Mouse (Mus musculus) brain, embryonic 14.5 days (tissue): ENCODE data around the gene Dnase1l2. TPM values are rescaled to one million over a fixed set of nuclear protein-coding genes. Genes with fewer than 3 reads are reported as not detected.

Experiments
- DNase-seq: peaks from one replicate; pipeline ENCODE4 v3.0.0-alpha.2; 2011; ENCODE audit warnings: low read depth
- CTCF ChIP-seq: fragments of 200-500 bp; IDR thresholded peaks from 2 replicates; pipeline ENCODE4 v1.5.1; 2012; ENCODE audit warnings: inconsistent platforms, mild to moderate bottlenecking, moderate library complexity, borderline replicate concordance; ENCODE audit not compliant: insufficient read depth, insufficient read length; ENCODE audit errors: extremely low read depth
- POLR2A ChIP-seq: fragments of 200-500 bp; IDR thresholded peaks from 2 replicates; pipeline ENCODE4 v1.6.1; 2012; ENCODE audit warnings: mild to moderate bottlenecking, inconsistent platforms, borderline replicate concordance; ENCODE audit not compliant: poor library complexity, insufficient read depth, insufficient read length, severe bottlenecking; ENCODE audit errors: extremely low read depth
- polyA plus RNA-seq: library from polyadenylated mRNA; depleted of rRNA; stranded (reverse); fragments of >200 nt; gene quantifications from 2 replicates; pipeline ENCODE4 v1.2.3, GENCODE M21; 2012; rRNA removed

Dnase1l2 gene
- polyA plus RNA-seq, result 27.1 and 34.3 TPM in 2 replicates

DNA sequence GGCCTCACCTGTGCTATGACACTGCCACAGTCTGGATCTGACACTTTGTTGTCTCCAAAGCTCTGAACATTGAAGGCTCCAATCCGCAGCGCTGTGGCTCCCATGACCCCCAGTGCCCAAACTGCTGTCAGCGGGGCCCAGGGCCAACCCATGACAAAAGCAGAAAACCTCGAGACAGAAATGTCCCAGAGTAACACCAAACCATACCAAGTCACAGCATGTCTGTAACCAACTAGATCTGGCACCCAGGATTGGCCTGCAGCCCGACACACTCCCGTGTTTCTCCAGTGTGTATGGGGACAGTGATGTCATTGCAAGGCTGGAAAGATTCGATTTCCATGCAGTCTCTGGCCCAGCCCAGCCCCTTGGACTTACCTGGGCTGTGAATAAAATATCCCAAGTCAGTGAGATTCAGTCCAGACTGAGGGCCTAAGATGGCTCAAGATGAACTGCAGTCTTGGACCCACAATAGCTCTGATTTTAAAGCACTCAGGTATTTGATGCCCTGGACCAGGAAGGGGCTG, at the start of gene Dnase1l2:
Gene Dnase1l2 (minus strand): TSS at position 474 of the 524 bp plus-strand sequence.
- no peak for TF ChIP-seq CTCF
- TF ChIP-seq POLR2A, result no peak
- no peak for DNase-seq

DNA sequence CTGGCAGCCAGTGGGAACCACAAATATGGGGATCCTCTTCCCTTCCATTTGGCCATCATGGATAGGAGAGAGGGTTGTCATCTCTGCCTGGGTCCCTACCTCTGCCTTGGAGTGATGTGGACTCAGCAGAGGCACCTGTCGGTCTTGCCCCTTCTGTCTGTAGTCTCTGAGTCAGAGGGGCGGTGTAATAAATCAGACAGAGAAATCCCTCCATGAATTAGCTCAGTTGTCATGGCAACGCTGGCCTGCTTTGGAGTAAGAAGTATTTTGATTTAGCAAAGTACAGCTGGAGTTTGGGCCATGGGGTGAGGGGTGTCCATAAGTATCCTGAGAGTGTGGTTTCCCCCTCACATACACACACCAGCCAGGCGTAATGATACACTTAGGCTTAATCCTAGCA, 47.5 kb upstream of the Dnase1l2 start:
- peak; percentile 65 for DNase-seq
- no peak for TF ChIP-seq CTCF
- TF ChIP-seq POLR2A, result no peak

DNA sequence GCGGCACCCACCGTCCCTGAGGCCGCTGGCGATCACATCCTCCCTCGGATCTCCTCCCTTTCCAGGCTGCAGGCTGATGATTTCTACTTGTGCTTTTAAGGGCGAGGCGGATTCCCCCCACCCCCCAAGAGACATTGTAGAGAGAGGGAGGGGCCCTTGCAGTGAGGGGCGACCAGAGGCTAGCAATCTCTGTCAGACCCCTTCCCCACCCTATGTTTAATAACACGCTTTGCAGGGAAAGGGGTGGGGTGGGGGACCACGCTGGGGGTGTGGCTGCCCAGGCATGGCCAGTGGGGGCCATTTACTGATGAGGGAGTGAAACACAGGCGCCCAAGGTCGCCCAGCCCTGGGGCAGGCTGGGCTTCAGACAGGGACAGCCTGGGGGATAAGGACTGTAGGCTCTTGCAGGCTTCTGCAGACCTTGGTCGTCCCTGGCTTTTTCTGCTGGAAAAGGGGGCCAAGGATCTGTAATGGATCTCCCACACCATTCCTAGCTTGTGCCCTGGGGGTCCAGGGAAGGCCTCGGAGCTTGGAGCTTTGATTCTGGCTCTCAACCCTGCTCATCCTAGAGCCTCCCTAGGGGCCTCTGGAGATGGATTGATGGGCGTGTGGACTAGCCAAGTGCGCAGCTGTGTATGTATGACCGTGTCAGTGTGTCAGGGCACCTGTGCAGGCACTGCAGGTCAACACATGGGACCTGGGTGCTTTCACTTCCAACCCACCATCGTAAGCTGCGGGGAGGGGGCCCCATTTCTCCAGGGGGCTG, 46.5 kb upstream of the Dnase1l2 start:
- no peak for DNase-seq
- TF ChIP-seq POLR2A (0 out of 2 replicates have a peak, but pooled peaks have one; percentile 5), CTCF (no peak)

DNA sequence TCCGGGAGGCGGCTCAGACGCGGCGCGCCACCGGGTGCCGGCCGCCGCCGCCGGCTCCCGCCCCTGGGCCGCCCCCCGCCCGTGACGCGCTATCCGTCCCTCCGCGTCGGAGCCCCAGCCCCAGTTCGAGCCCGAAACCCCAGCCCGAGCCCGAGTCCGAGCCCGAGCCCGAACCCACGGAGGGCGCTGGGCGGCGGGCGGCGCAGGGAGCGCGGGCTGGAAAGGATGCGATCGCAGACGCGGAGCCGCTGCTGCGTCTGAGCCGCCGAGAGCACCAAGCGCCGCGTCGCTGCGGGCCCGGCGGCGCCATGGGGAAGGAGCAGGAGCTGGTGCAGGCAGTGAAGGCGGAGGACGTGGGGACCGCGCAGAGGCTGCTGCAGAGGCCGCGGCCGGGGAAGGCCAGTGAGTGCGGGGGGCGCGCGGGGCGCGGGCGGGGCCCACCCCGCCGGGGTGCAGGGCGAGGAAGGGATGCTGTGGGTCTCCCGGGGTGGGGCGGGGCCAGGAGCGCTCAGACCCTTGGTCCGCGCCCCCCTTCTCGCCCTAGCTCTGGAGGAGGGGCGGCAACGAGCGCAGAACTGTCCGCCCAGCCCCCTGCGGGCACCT, 45.9 kb upstream of the Dnase1l2 start:
- no peak for TF ChIP-seq CTCF
- 0 out of 2 replicates have a peak, but pooled peaks have one; percentile 20 for TF ChIP-seq POLR2A
- DNase-seq, result peak; percentile 72

DNA sequence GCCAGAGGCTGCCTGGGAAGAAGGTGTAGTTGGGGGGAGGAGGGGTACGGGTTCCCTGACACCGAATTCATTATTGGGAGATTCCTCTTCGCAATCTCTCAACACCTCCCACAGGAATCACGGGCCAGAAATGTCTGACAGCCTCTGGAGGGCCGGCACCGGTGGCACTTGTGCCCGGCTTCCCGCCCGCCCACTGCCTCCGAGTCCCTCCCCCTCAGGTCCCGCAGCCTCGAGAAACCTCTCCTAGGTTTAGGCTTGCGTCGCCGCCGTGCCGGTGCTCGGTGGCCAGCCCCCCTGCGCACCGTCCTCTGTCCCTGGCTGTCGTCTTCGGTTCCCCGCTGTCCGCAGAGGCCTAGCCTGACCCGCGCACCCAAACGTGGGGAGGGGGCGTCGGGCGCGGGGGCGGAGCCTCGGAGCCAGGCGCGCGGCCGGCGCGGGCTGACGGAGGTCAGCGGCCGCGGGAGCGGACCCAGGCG, 45.3 kb upstream of the Dnase1l2 start, which contains the start of gene Caskin1:
Gene Caskin1 (plus strand): TSS at position 416 of the 476 bp plus-strand sequence.
- TF ChIP-seq CTCF (no peak), POLR2A (peak; percentile 49)
- DNase-seq, result peak; percentile 66

DNA sequence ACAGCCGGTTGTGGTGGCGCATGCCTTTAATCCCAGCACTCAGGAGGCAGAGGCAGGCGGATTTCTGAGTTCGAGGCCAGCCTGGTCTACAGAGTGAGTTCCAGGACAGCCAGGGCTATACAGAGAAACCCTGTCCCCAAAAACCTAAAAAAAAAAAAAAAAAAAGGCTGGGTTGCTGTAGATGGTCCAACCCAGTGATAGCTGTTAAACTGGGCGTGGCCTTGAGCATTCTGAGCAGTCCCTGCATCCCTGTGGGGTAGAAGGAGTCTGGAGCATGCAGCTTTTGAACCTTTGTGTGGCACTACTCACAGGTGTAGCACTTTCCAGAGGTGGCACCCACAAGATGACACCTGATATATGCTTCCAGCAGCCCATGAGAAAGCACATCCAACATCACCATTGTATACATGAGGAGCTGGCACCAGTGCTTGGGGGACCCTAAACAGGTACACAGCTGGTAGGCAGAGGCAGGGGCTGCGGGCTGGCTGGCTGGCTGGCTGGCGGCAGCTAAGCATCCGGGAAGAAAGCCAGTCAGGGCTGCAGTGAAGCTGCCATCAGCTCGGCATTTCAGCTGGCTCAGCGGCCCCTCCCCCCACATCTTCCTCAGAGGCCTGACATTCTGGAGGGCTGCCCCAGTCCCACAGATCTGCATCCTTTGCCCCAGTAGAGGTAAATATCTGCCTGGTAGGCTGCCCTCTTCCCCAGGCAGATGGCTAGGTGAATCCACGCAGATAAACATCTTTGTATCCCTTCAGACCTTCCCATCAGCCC, 42.4 kb upstream of the Dnase1l2 start:
- TF ChIP-seq POLR2A, result no peak
- no peak for TF ChIP-seq CTCF
- peak; percentile 82 for DNase-seq

DNA sequence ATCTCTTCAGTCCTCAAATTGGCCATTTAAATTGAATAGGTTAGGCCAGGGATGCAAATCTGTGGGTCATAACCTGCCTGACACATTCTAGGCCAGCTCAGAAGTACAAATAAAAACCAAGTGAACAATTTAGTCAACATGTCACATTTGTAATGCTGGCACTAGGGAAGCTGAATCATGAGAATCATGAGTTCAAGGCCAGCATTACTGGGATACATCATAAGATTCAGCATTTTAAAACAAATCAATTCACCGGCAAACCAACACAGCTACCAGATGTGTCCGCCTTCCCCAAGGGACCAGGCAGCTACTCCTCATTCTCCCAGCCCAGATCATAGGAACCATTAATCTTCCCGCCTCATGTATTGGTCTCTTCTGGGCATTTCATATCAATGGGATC, 40.6 kb upstream of the Dnase1l2 start:
- TF ChIP-seq POLR2A (no peak), CTCF (no peak)
- no peak for DNase-seq

DNA sequence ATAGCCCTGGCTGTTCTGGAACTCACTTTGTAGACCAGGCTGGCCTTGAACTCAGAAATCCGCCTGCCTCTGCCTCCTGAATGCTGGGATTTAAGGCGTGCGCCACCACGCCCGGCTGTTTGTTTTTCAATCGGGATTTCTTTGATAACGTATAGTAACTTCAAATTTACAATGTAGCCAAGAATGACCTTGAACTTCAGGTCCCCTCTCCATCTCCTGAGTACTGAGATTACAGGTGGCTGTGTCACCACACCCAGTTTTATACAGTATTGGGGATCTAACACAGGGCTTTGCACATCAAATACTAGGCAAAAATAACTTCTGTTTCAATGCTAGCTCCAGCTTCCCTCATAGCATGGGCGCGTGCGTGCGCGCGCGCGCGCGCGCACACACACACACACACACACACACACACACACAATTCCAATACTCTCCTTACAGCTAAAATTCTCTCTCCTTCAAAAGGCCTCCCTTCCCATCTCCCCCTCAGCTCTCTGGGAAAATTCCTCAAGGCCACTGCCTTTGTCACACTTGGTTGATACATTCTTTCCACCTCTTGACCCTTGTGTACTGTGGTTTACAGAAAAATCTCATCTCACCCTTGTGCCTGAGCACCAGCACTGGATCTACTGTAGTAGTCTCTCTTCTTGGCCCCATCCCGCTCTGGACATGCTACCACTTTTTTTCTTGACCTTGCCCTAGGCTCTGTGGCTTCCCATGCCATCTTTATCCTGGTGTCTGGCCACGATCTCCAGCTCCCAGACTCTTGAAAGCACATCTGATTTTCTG, 38.3 kb upstream of the Dnase1l2 start:
- DNase-seq, result no peak
- no peak for TF ChIP-seq CTCF
- TF ChIP-seq POLR2A, result no peak

DNA sequence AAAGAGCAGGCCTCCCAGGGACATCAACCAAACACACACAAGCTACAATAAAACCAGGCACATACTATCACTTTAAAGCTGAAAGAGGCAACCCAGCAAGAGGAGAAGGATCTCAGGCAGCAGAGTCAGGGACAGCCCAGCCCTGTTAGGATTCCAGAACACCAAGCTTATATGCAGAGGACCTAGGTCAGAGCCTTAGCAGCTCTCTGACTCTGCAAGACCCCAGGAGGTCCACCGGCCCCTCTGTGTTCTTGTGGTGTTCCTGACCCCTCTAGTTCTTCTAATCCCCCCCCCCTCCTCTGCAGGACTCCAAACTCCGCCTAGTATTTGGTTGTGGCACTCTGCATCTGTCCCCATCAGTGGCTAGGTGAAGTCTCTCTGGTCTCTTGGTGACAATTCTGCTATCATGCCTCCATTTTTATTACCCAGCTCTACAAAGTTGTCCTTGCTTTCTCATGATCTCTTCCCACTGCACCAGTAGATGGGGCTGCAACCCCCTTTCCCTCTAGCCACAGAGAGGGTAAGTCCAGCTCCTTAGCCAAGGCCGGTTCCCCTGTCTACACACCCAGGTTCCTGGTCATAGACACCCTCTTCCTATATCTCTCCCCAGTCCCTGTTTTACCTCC, 37.4 kb upstream of the Dnase1l2 start:
- DNase-seq, result no peak

DNA sequence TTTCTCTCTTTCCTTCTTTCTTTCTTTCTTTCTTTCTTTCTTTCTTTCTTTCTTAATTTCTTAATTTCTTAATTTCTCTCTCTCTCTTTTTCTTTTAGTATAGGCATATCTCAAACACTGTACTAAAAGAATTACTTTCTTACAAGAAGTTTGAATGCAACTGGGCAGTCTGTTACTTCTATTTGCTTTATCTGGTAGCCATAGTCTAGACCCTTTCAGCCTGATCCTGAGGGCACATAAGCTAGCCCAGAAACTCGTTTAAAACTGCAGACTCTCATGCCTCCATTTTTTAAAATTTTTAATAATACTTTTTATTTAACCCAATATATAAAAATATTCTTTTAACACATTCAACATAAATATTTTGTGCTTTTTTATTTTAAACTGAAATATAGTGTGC, 36.5 kb upstream of the Dnase1l2 start:
- TF ChIP-seq CTCF (no peak), POLR2A (no peak)
- DNase-seq, result no peak

More for the DNA sequence above, 37.4 kb upstream of the Dnase1l2 start:
- TF ChIP-seq CTCF (peak; percentile 38; the same call in 1 of the 2 replicates), POLR2A (no peak)
